Mouse (Mus musculus): Measurements from ENCODE around the gene Sirt5. TPM values are rescaled to one million over a fixed set of nuclear protein-coding genes. Genes with fewer than 3 reads are reported as not detected.

The Sirt5 gene
- total and polyA plus RNA-seq, 2 experiments from 2014 or later: 25.4 to 26.7 TPM

DNA sequence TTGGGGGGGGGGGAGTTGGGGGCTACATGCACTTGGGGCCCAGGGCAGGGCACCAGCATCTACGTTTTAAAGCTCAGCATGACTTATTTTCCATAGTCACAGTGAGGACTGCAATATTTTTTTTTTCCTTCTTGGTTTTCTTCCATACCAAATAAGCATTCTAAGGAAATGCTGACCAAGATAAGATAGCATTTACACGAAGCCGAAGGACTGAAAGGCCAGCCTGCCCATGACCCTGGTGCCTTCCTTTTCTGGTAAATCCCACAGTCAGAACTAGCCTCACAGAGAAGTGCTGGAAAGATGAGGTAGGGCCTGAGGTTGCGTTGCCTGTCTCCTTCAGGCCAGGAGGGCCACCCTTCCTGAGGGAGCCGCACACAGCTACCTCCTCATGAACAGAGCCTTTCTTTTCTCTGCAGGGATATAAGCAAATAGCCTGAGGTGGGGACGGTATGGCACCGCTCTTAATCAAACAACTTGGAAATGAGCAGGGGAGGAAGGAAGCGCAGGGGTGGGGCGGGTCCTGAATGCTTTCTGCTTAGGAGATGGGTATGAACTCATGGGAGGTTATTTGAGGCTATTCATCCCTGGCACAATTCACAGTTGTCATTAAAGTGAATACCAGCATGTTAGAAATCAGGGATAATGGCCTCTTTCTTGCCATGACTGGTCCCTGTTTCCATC is 14.7 kb upstream of the Sirt5 start:
- no peak for TF ChIP-seq CTCF (IDR thresholded peaks at IDR 0.05)
- H3K4me3 ChIP-seq (ENCODE audit: low read depth, low read length): no peak overlapping the region

DNA sequence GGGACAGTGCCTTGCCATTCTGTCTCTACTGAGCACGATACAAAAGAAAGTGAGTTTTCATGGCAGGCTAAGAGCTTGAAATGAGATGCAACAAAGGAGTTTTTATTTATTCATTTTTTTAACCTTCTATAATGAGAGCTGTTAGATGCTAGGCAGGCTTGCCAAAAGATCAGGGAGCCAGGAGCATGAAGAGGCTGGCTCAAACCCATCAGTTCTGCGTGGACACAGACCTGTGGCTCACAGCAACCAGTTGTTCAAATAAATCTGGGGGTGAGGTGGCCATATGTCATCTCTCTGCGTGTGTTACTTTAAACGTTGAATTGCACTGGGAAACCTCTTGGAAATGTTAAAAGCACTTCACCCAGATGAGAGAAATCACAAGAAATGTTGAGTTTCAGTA is 11.9 kb upstream of the Sirt5 start:
- Histone ChIP-seq H3K27me3 (ENCODE audit: insufficient read depth, low read length) (no peaks in the 10 kb centered on the region), H3K27ac (ENCODE audit: low read depth, low read length) (no peak overlapping the region), H3K4me2 (ENCODE audit: low read depth, low read length, poor library complexity, severe bottlenecking) (no peak overlapping the region), H3K9ac (replicated peaks; ENCODE audit: low read length, poor library complexity, severe bottlenecking) (no peak overlapping the region), H3K4me3 (ENCODE audit: low read depth, low read length) (no peak overlapping the region), H3K36me3 (ENCODE audit: insufficient read depth, low read length) (no peaks in the 10 kb centered on the region), H3K9me3 (ENCODE audit: low read length) (no peaks in the 10 kb centered on the region), H3K4me1 (ENCODE audit: insufficient read depth, low read length) (no peaks in the 10 kb centered on the region)
- DNase-seq (ENCODE audit: low spot score) (no peak), ATAC-seq (ENCODE audit: low FRiP score) (no peak)
- TF ChIP-seq CTCF (IDR thresholded peaks at IDR 0.05): no peak
- WGBS: 64% methylated on average over 4 of the region's 4 CpGs

More for the DNA sequence above, 14.7 kb upstream of the Sirt5 start:
- Histone ChIP-seq H3K4me1 (ENCODE audit: insufficient read depth, low read length) (no peaks in the 10 kb centered on the region), H3K36me3 (ENCODE audit: insufficient read depth, low read length) (no peaks in the 10 kb centered on the region), H3K9ac (replicated peaks; ENCODE audit: low read length, poor library complexity, severe bottlenecking) (no peak overlapping the region), H3K4me2 (ENCODE audit: low read depth, low read length, poor library complexity, severe bottlenecking) (no peak overlapping the region), H3K27me3 (ENCODE audit: insufficient read depth, low read length) (no peaks in the 10 kb centered on the region), H3K27ac (ENCODE audit: low read depth, low read length) (no peak overlapping the region), H3K9me3 (ENCODE audit: low read length) (no peaks in the 10 kb centered on the region)
- 84% methylated on average over 9 of the region's 9 CpGs for WGBS
- ATAC-seq (ENCODE audit: low FRiP score) (no peak), DNase-seq (ENCODE audit: low spot score) (no peak)

DNA sequence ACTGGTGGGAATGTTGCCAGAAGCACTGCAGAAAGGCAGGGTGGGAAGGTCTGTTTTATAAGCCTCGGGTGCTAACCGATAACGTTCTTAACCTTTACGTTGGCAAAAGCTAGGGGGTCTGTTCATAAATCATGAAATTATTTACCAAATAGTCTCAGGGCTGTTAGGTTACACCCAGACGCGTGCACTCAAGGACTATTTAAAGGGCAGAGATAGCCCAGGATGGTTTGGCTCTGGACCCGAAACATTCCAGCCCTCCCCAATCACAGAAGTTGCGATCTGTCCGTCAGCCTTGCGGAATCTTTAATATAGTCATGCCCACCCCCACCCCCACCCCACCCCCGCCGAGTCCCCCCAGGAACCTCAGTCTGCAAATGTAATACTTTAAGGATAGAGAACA is 10.9 kb upstream of the Sirt5 start:
- no peak overlapping the region for H3K4me2 ChIP-seq (ENCODE audit: low read depth, low read length, poor library complexity, severe bottlenecking)
- ATAC-seq (ENCODE audit: low FRiP score) (no peak), DNase-seq (ENCODE audit: low spot score) (no peak)
- no peaks in the 10 kb centered on the region for H3K36me3 ChIP-seq (ENCODE audit: insufficient read depth, low read length)
- TF ChIP-seq CTCF (IDR thresholded peaks at IDR 0.05): no peak
- no peaks in the 10 kb centered on the region for H3K4me1 ChIP-seq (ENCODE audit: insufficient read depth, low read length)
- no peak overlapping the region for H3K9ac ChIP-seq (replicated peaks; ENCODE audit: low read length, poor library complexity, severe bottlenecking)
- WGBS: 86% methylated on average over 12 of the region's 12 CpGs
- H3K9me3 ChIP-seq (ENCODE audit: low read length): no peaks in the 10 kb centered on the region
- H3K4me3 ChIP-seq (ENCODE audit: low read depth, low read length): no peak overlapping the region
- no peak overlapping the region for H3K27ac ChIP-seq (ENCODE audit: low read depth, low read length)
- H3K27me3 ChIP-seq (ENCODE audit: insufficient read depth, low read length): no peaks in the 10 kb centered on the region

DNA sequence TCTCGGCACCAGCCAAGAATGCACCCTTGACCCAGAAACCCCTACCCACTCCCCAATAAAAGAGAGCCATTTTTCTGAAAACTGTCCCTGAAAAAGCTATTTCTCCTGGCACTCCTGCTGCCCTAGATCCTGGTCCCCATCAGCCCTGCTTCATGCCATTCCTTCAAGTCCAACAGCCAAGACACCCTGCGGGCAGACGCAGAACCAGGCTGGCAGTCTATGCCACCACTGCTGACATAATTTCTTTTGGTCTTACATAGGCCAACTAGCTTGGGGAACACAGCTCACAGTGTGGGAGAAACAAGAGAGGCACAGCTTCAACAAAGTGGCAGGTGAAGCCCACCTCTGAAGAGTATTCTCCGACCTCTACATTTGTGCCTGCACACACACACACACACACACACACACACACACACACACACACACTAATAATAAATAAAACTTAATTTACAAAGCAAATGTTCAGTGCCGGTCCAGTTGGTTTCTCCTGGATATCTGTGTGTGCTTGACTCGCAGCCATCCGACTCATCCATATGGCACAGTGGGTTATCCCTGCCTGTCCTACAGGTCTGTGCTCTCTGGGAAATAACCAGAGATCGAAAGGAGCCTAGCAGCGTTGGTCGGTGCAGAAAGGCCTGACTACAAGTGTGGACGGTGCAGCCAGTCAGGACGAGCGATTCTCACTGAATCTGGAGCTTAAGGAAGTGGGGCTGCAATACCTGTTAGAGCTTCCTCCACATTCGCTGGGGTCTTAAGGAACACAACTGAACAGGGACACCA is 8.8 kb upstream of the Sirt5 start:
- no peaks in the 10 kb centered on the region for H3K9me3 ChIP-seq (ENCODE audit: low read length)
- no peak for DNase-seq (ENCODE audit: low spot score)
- H3K36me3 ChIP-seq (ENCODE audit: insufficient read depth, low read length): no peaks in the 10 kb centered on the region
- no peak overlapping the region for H3K4me3 ChIP-seq (ENCODE audit: low read depth, low read length)
- ATAC-seq (ENCODE audit: low FRiP score): no peak
- H3K4me2 ChIP-seq (ENCODE audit: low read depth, low read length, poor library complexity, severe bottlenecking): no peak overlapping the region
- WGBS: 89% methylated on average over 14 of the region's 14 CpGs
- no peak overlapping the region for H3K9ac ChIP-seq (replicated peaks; ENCODE audit: low read length, poor library complexity, severe bottlenecking)
- H3K27ac ChIP-seq (ENCODE audit: low read depth, low read length): no peak overlapping the region
- H3K27me3 ChIP-seq (ENCODE audit: insufficient read depth, low read length): no peaks in the 10 kb centered on the region
- H3K4me1 ChIP-seq (ENCODE audit: insufficient read depth, low read length): no peaks in the 10 kb centered on the region
- TF ChIP-seq CTCF (IDR thresholded peaks at IDR 0.05): no peak

DNA sequence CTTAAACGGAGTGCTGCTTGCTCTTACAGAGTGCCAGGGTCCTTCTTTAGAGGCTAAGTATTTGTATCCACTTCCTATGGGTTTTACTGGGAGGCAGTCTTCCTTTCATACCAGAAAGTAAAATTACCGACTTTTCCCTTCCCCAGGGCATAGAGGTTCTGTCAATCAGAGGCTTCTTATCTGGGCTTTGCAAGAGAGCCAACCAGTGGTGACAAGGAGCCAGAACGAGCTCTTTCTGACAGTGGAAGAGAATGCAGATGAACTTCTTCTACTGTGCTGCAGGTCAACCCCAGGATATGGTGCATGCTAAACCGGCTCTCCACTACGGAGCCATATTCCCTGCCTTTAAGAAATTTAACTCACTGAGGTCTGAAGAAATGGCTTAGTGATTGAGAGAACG is 4.8 kb upstream of the Sirt5 start:
- Histone ChIP-seq H3K4me1 (ENCODE audit: insufficient read depth, low read length) (no peaks in the 10 kb centered on the region), H3K36me3 (ENCODE audit: insufficient read depth, low read length) (no peaks in the 10 kb centered on the region), H3K9ac (replicated peaks; ENCODE audit: low read length, poor library complexity, severe bottlenecking) (no peak overlapping the region), H3K27ac (ENCODE audit: low read depth, low read length) (no peak overlapping the region), H3K9me3 (ENCODE audit: low read length) (no peaks in the 10 kb centered on the region), H3K4me2 (ENCODE audit: low read depth, low read length, poor library complexity, severe bottlenecking) (no peak overlapping the region), H3K4me3 (ENCODE audit: low read depth, low read length) (no peak overlapping the region), H3K27me3 (ENCODE audit: insufficient read depth, low read length) (no peaks in the 10 kb centered on the region)
- ATAC-seq (ENCODE audit: low FRiP score) (no peak), DNase-seq (ENCODE audit: low spot score) (no peak)
- WGBS: 57% methylated on average over 6 of the region's 6 CpGs
- no peak for TF ChIP-seq CTCF (IDR thresholded peaks at IDR 0.05)

DNA sequence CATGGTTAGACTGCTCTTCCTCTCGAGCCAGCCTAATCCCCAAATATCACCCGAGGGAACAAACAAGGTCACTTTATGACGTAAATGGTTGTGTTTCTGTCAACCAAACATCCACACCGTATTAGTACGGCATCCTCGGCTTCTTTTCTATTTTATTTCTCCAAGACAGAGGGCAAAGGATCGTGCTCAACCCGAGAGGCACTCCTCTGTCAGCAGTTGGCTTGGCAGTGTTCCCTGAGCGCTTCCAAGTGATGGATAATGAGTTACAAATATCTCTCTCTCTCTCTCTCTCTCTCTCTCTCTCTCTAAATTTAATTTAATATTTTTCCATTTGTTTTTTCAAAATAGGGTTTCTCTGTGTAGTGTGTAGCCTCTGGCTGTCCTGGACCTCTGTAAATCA is 2.9 kb upstream of the Sirt5 start:
- Histone ChIP-seq H3K4me1 (ENCODE audit: insufficient read depth, low read length) (no peaks in the 10 kb centered on the region), H3K4me2 (ENCODE audit: low read depth, low read length, poor library complexity, severe bottlenecking) (no peak overlapping the region), H3K4me3 (ENCODE audit: low read depth, low read length) (no peak overlapping the region), H3K9ac (replicated peaks; ENCODE audit: low read length, poor library complexity, severe bottlenecking) (no peak overlapping the region), H3K27ac (ENCODE audit: low read depth, low read length) (no peak overlapping the region), H3K27me3 (ENCODE audit: insufficient read depth, low read length) (no peaks in the 10 kb centered on the region), H3K9me3 (ENCODE audit: low read length) (no peaks in the 10 kb centered on the region), H3K36me3 (ENCODE audit: insufficient read depth, low read length) (no peaks in the 10 kb centered on the region)
- no peak for ATAC-seq (ENCODE audit: low FRiP score)
- 79% methylated on average over 9 of the region's 9 CpGs for WGBS
- no peak for DNase-seq (ENCODE audit: low spot score)
- no peak for TF ChIP-seq CTCF (IDR thresholded peaks at IDR 0.05)
